Mouse (Mus musculus): ENCODE results near the gene Ece1.

DNA sequence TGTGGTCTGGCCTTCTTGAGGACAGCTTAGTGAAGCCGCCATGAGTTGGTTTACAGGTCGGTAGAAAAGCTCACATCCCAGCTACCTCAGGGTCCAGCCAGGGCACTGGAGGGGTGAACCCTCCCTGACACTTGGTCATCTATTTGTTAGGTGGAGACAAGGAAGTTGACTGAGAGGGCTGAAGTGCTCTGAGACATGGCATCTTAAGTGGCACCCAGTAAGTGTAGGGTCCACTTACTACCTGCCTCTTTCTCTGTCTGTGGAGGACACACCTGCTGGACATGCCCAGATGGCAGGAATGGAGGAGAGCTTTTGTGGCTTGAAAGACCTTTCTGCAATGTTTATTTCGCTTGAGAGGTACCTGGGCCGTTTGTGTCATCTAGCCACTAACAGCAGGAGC lies 46.9 kb downstream of the Ece1 start:
- TF ChIP-seq EP300 (optimal IDR thresholded peaks at IDR 0.05): no peak
- no peak for TF ChIP-seq CTCF (IDR thresholded peaks at IDR 0.05; ENCODE audit: low read depth)

Data from stomach, postnatal 0 days (tissue).